Mouse (Mus musculus): ENCODE data around the gene Il4. TPM values are rescaled to one million over a fixed set of nuclear protein-coding genes. Genes with fewer than 3 reads are reported as not detected.
"Not testable (repeated sequence)": the region's sequence is repeated elsewhere in the genome, so short reads cannot be mapped to it uniquely, and the experiment has no call there.

Il4 gene
- polyA plus RNA-seq, 1 experiment: not detected

GRCm38 (mm10) chr11:53566646-53567045, 51.8 kb downstream of the Il4 start:
- Histone ChIP-seq H3K27ac (ENCODE audit: insufficient read depth, low read depth, low read length) (no peak overlapping the region), H3K36me3 (ENCODE audit: control insufficient read depth, insufficient read depth, low read length) (no peaks in the 10 kb centered on the region), H3K4me3 (ENCODE audit: low read depth, low read length) (no peak overlapping the region), H3K27me3 (ENCODE audit: control insufficient read depth, insufficient read depth, low read length) (no peaks in the 10 kb centered on the region; the same call in 1 of the 2 replicates), H3K4me1 (ENCODE audit: control insufficient read depth, insufficient read depth, insufficient read length, low read length) (no peaks in the 10 kb centered on the region)
- no peak for TF ChIP-seq POLR2A (IDR thresholded peaks at IDR 0.05; ENCODE audit: low read depth, low read length)
- no peak for TF ChIP-seq CTCF (IDR thresholded peaks at IDR 0.05; ENCODE audit: extremely low read depth, insufficient read length, insufficient replicate concordance, low read depth, low read length)
- WGBS: 87% methylated on average over 4 of the region's 4 CpGs

- no peak overlapping the region for H3K27ac ChIP-seq (ENCODE audit: insufficient read depth, low read depth, low read length)
- H3K27me3 ChIP-seq (ENCODE audit: control insufficient read depth, insufficient read depth, low read length): no peaks in the 10 kb centered on the region; the same call in 1 of the 2 replicates
- WGBS: 67% methylated on average over 2 of the region's 2 CpGs
- H3K4me3 ChIP-seq (ENCODE audit: low read depth, low read length): no peak overlapping the region
- H3K4me1 ChIP-seq (ENCODE audit: control insufficient read depth, insufficient read depth, insufficient read length, low read length): no peaks in the 10 kb centered on the region
- no peaks in the 10 kb centered on the region for H3K36me3 ChIP-seq (ENCODE audit: control insufficient read depth, insufficient read depth, low read length)
- TF ChIP-seq POLR2A (IDR thresholded peaks at IDR 0.05; ENCODE audit: low read depth, low read length) (no peak), CTCF (IDR thresholded peaks at IDR 0.05; ENCODE audit: extremely low read depth, insufficient read length, insufficient replicate concordance, low read depth, low read length) (no peak)
Measured at GRCm38 (mm10) chr11:53561986-53562385, 56.5 kb downstream of the Il4 start.

DNA sequence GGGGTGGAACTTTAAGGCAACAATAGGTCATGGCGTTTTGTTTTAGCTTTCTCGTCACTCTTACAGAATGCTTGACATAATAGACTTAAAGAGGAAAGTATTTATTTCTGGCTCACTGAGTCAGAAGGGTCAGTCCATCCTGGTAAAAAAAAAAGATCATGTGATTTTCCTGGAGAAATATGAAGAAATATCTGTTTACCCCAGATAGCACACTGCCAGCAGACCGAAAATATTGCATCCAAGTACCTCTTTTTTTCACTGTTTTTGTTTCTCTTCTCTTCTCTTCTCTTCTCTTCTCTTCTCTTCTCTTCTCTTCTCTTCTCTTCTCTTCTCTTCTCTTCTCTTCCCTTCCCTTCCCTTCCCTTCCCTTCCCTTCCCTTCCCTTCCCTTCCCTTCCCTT, 58.5 kb downstream of the Il4 start:
- H3K4me3 ChIP-seq (ENCODE audit: low read depth, low read length): not testable (repeated sequence)

GRCm38 (mm10) chr11:53557992-53558391, 60.5 kb downstream of the Il4 start:
- H3K27ac ChIP-seq (ENCODE audit: insufficient read depth, low read depth, low read length); H3K27me3 ChIP-seq (ENCODE audit: control insufficient read depth, insufficient read depth, low read length); H3K36me3 ChIP-seq (ENCODE audit: control insufficient read depth, insufficient read depth, low read length); H3K4me1 ChIP-seq (ENCODE audit: control insufficient read depth, insufficient read depth, insufficient read length, low read length); H3K4me3 ChIP-seq (ENCODE audit: low read depth, low read length): not testable (repeated sequence)
- WGBS: 37% methylated on average over 2 of the region's 3 CpGs

More for the DNA sequence above, 58.5 kb downstream of the Il4 start:
- not testable (repeated sequence) for H3K27ac ChIP-seq (ENCODE audit: insufficient read depth, low read depth, low read length); H3K4me1 ChIP-seq (ENCODE audit: control insufficient read depth, insufficient read depth, insufficient read length, low read length); H3K36me3 ChIP-seq (ENCODE audit: control insufficient read depth, insufficient read depth, low read length); H3K27me3 ChIP-seq (ENCODE audit: control insufficient read depth, insufficient read depth, low read length)
- WGBS: 87% methylated on average over 2 of the region's 3 CpGs

- WGBS: 95% methylated on average over 14 of the region's 20 CpGs
- H3K27me3 ChIP-seq (ENCODE audit: control insufficient read depth, insufficient read depth, low read length); H3K36me3 ChIP-seq (ENCODE audit: control insufficient read depth, insufficient read depth, low read length); H3K27ac ChIP-seq (ENCODE audit: insufficient read depth, low read depth, low read length); H3K4me1 ChIP-seq (ENCODE audit: control insufficient read depth, insufficient read depth, insufficient read length, low read length); H3K4me3 ChIP-seq (ENCODE audit: low read depth, low read length): not testable (repeated sequence)
Measured at GRCm38 (mm10) chr11:53556529-53556928, 61.9 kb downstream of the Il4 start.

Other genes starting within 250 kb of the Il4 start
- 35.6 and 72.2 TPM in 2 replicates for gene Leap2, start 195.5 kb downstream of the Il4 start, polyA plus RNA-seq (2012; rRNA removed)
- 727 and 1,116 TPM in 2 replicates for gene Uqcrq, start 187.8 kb downstream of the Il4 start, polyA plus RNA-seq (2012; rRNA removed)
- gene Gdf9, start 187.6 kb downstream of the Il4 start, polyA plus RNA-seq (2012; rRNA removed): 0.80 and 1.3 TPM in 2 replicates
- 0.04 TPM in 1 of 2 replicates, not detected in the other for gene Gm10447, start 161.6 kb downstream of the Il4 start, polyA plus RNA-seq (2012; rRNA removed)
- 2.6 and 3.0 TPM in 2 replicates for gene Shroom1, start 161.5 kb downstream of the Il4 start, polyA plus RNA-seq (2012; rRNA removed)
- gene Gm9837, start 148.2 kb downstream of the Il4 start, polyA plus RNA-seq (2012; rRNA removed): not detected in 2 replicates
- gene Gm9945, start 138.5 kb downstream of the Il4 start, polyA plus RNA-seq (2012; rRNA removed): not detected in 2 replicates
- gene Sowaha, start 138.4 kb downstream of the Il4 start, polyA plus RNA-seq (2012; rRNA removed): 9.7 and 61.2 TPM in 2 replicates
- 6.4 and 9.7 TPM in 2 replicates for gene Sept8, start 99.4 kb downstream of the Il4 start, polyA plus RNA-seq (2012; rRNA removed)
- 0.72 and 0.89 TPM in 2 replicates for gene Kif3a, start 51.3 kb downstream of the Il4 start, polyA plus RNA-seq (2012; rRNA removed)
- 0.30 and 0.41 TPM in 2 replicates for gene Il13, start 16.0 kb upstream of the Il4 start, polyA plus RNA-seq (2012; rRNA removed)
- gene Rad50, start 88.7 kb upstream of the Il4 start, polyA plus RNA-seq (2012; rRNA removed): 0.98 and 2.7 TPM in 2 replicates
- gene Il5, start 102.1 kb upstream of the Il4 start, polyA plus RNA-seq (2012; rRNA removed): not detected in 2 replicates
- 93.3 and 233 TPM in 2 replicates for gene Irf1, start 151.3 kb upstream of the Il4 start, polyA plus RNA-seq (2012; rRNA removed)
- gene Gm17334, start 154.5 kb upstream of the Il4 start, polyA plus RNA-seq (2012; rRNA removed): 0.25 and 1.6 TPM in 2 replicates
- gene Gm12216, start 240.6 kb upstream of the Il4 start, polyA plus RNA-seq (2012; rRNA removed): 5.8 and 12.4 TPM in 2 replicates

Measured in small intestine, adult 2 months (tissue).